ENCODE assay signal across 13 mouse cellular contexts in the genomic region with DNA sequence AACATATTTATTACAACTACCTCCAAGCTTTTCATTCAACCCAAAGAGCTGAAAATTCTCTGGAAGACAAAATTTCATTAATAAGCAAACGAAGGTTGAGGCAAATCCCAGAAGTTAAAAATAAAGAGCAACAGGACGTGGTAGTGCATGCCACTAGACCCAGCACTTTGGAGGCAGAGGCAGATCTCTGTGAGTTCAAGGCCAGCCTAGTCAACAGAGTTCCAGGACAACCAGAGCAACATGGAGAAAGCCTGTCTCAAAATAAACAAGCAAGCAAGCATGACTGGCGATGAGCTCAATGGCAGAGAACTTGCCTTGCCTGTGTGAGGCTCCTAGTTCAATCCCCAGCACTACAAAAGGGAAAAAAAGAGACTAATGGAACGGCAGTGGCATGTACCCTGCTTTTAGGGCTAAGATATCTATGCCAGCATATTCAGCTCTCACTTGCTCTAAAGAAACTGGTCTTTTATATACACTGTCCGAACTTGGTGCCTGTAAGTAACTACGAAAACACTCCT. TPM values are rescaled to one million over a fixed set of nuclear protein-coding genes. Genes with fewer than 3 reads are reported as not detected.
DNase-seq lines count a peak whose midpoint lies in the region; ATAC-seq lines count a peak whose summit lies in the region.
"Had no signal": no experiment of that assay in that cellular context is flagged by ENCODE, and none has a peak within 500 bp of the region (broad histone marks: within the 10 kb centered on the region; RNA-seq: fewer than 3 reads in every experiment).

No protein-coding gene starts in this region.

- WGBS in limb, embryonic 13.5 days = 94% methylated on average over 6 of the region's 6 CpGs
- WGBS in limb, embryonic 10.5 days = 95% methylated on average over 6 of the region's 6 CpGs
- 91% methylated on average over 6 of the region's 6 CpGs for WGBS in forebrain, embryonic 16.5 days
- 95% methylated on average over 6 of the region's 6 CpGs for WGBS in hindbrain, embryonic 12.5 days
- WGBS in neural tube, embryonic 12.5 days = 91% methylated on average over 6 of the region's 6 CpGs
- 95% methylated on average over 6 of the region's 6 CpGs for WGBS in kidney, embryonic 14.5 days

- H3K9me3 ChIP-seq in limb, embryonic 13.5 days = no peaks in the 10 kb centered on the region
- H3K9me3 ChIP-seq in limb, embryonic 10.5 days (replicated peaks) = no peaks in the 10 kb centered on the region
- no peaks in the 10 kb centered on the region for H3K9me3 ChIP-seq in forebrain, embryonic 16.5 days (ENCODE audit: control insufficient read depth, low read length)
- H3K9me3 ChIP-seq in hindbrain, embryonic 12.5 days (replicated peaks) = no peaks in the 10 kb centered on the region
- no peaks in the 10 kb centered on the region for H3K9me3 ChIP-seq in neural tube, embryonic 12.5 days
- no peaks in the 10 kb centered on the region for H3K9me3 ChIP-seq in kidney, embryonic 14.5 days (ENCODE audit: control insufficient read depth, low read length)
- H3K9me3 ChIP-seq: G1E had no signal

- no peak overlapping the region for H3K9ac ChIP-seq in limb, embryonic 13.5 days
- H3K9ac ChIP-seq in forebrain, embryonic 16.5 days (replicated peaks; ENCODE audit: low read depth, low read length) = no peak overlapping the region
- no peak overlapping the region for H3K9ac ChIP-seq in hindbrain, embryonic 12.5 days
- 0 out of 2 replicates have a peak overlapping the region, but pooled peaks have one; percentile 3 for H3K9ac ChIP-seq in neural tube, embryonic 12.5 days
- no peak overlapping the region for H3K9ac ChIP-seq in kidney, embryonic 14.5 days (ENCODE audit: low read depth, low read length)

- peak overlapping the region; percentile 16 for H3K4me2 ChIP-seq in limb, embryonic 13.5 days (replicated peaks)
- peak overlapping the region; percentile 52 for H3K4me2 ChIP-seq in forebrain, embryonic 16.5 days (ENCODE audit: low read length)
- H3K4me2 ChIP-seq in hindbrain, embryonic 12.5 days (replicated peaks) = peak overlapping the region; percentile 84
- peak overlapping the region; percentile 75 for H3K4me2 ChIP-seq in neural tube, embryonic 12.5 days (replicated peaks)
- H3K4me2 ChIP-seq in kidney, embryonic 14.5 days (replicated peaks; ENCODE audit: low read depth, low read length) = no peak overlapping the region

- H3K36me3 ChIP-seq in limb, embryonic 13.5 days = no peaks in the 10 kb centered on the region
- peaks cover 23% of the 10 kb centered on the region for H3K36me3 ChIP-seq in limb, embryonic 10.5 days
- H3K36me3 ChIP-seq in forebrain, embryonic 16.5 days (ENCODE audit: control insufficient read depth, insufficient read depth) = no peaks in the 10 kb centered on the region
- H3K36me3 ChIP-seq in hindbrain, embryonic 12.5 days = no peaks in the 10 kb centered on the region
- no peaks in the 10 kb centered on the region for H3K36me3 ChIP-seq in neural tube, embryonic 12.5 days
- H3K36me3 ChIP-seq in kidney, embryonic 14.5 days (ENCODE audit: control insufficient read depth, insufficient read depth, low read length) = no peaks in the 10 kb centered on the region; the same call in 1 of the 2 replicates

- H3K4me1 ChIP-seq in limb, embryonic 13.5 days = peaks cover 28% of the 10 kb centered on the region
- peaks cover 15% of the 10 kb centered on the region for H3K4me1 ChIP-seq in limb, embryonic 10.5 days
- peaks cover 11% of the 10 kb centered on the region for H3K4me1 ChIP-seq in forebrain, embryonic 16.5 days (replicated peaks; ENCODE audit: control insufficient read depth, insufficient read depth, low read length)
- H3K4me1 ChIP-seq in hindbrain, embryonic 12.5 days = peaks cover 19% of the 10 kb centered on the region
- H3K4me1 ChIP-seq in neural tube, embryonic 12.5 days = no peaks in the 10 kb centered on the region
- H3K4me1 ChIP-seq in kidney, embryonic 14.5 days (ENCODE audit: control insufficient read depth, insufficient read depth, low read length) = peaks cover 12% of the 10 kb centered on the region

- no peak overlapping the region for H3K4me3 ChIP-seq in limb, embryonic 13.5 days
- no peak overlapping the region for H3K4me3 ChIP-seq in limb, embryonic 10.5 days
- peak overlapping the region; percentile 50 for H3K4me3 ChIP-seq in forebrain, embryonic 16.5 days (replicated peaks; ENCODE audit: low read length)
- H3K4me3 ChIP-seq in hindbrain, embryonic 12.5 days = peak overlapping the region; percentile 39
- peak overlapping the region; percentile 23; the same call in 1 of the 2 replicates for H3K4me3 ChIP-seq in neural tube, embryonic 12.5 days
- no peak overlapping the region for H3K4me3 ChIP-seq in kidney, embryonic 14.5 days (ENCODE audit: low read length)

- H3K27ac ChIP-seq in limb, embryonic 13.5 days = no peak overlapping the region
- no peak overlapping the region for H3K27ac ChIP-seq in limb, embryonic 10.5 days
- no peak overlapping the region for H3K27ac ChIP-seq in forebrain, embryonic 16.5 days (ENCODE audit: low read length)
- H3K27ac ChIP-seq in hindbrain, embryonic 12.5 days = no peak overlapping the region
- no peak overlapping the region for H3K27ac ChIP-seq in neural tube, embryonic 12.5 days
- H3K27ac ChIP-seq in kidney, embryonic 14.5 days (ENCODE audit: low read depth, low read length) = no peak overlapping the region

- no peak for DNase-seq in limb, embryonic 10.5 days (ENCODE audit: low spot score)
- DNase-seq in urinary bladder, adult 2 months (ENCODE audit: low spot score) = no peak
- DNase-seq: adrenal gland, adult 2 months; cerebellum, postnatal 25 days; kidney, postnatal 36 days; left cerebral cortex, postnatal 4 days; spleen, adult 18-20 months had no signal

- ATAC-seq in limb, embryonic 13.5 days (ENCODE audit: low FRiP score, low read depth) = no peak
- no peak for ATAC-seq in forebrain, embryonic 16.5 days
- ATAC-seq in hindbrain, embryonic 12.5 days (ENCODE audit: low FRiP score) = no peak
- no peak for ATAC-seq in neural tube, embryonic 12.5 days (ENCODE audit: low FRiP score, low read depth)
- no peak for ATAC-seq in kidney, embryonic 14.5 days (ENCODE audit: low FRiP score, low TSS enrichment)

- H3K27me3 ChIP-seq in limb, embryonic 13.5 days = no peaks in the 10 kb centered on the region
- no peaks in the 10 kb centered on the region for H3K27me3 ChIP-seq in limb, embryonic 10.5 days (ENCODE audit: low read depth, poor library complexity, severe bottlenecking)
- H3K27me3 ChIP-seq in forebrain, embryonic 16.5 days (replicated peaks; ENCODE audit: control insufficient read depth, insufficient read depth, low read length) = no peaks in the 10 kb centered on the region
- H3K27me3 ChIP-seq in hindbrain, embryonic 12.5 days = no peaks in the 10 kb centered on the region
- H3K27me3 ChIP-seq in neural tube, embryonic 12.5 days (replicated peaks) = no peaks in the 10 kb centered on the region
- H3K27me3 ChIP-seq in kidney, embryonic 14.5 days (ENCODE audit: control insufficient read depth, insufficient read depth, low read length) = no peaks in the 10 kb centered on the region

RNA-seq across cellular contexts. Expression of a gene that starts 3.5 kb away (rescaled TPM):
- polyA plus RNA-seq in limb, embryonic 13.5 days (2015; fragmentation: Nextera tagmentation; extraction: Ambion mirVana) = 42.7 and 45.7 TPM in 2 replicates
- polyA plus RNA-seq in limb, embryonic 10.5 days (2016; fragmentation: Nextera tagmentation; extraction: Ambion mirVana) = 38.2 and 40.0 TPM in 2 replicates
- polyA plus RNA-seq in forebrain, embryonic 16.5 days (2015; fragmentation: Nextera tagmentation; extraction: Ambion mirVana) = 41.7 and 45.6 TPM in 2 replicates
- polyA plus RNA-seq in hindbrain, embryonic 12.5 days (2016; fragmentation: Nextera tagmentation; extraction: Ambion mirVana) = 52.8 and 62.7 TPM in 2 replicates
- 44.3 and 50.4 TPM in 2 replicates for polyA plus RNA-seq in neural tube, embryonic 12.5 days (2016; fragmentation: Nextera tagmentation; extraction: Ambion mirVana)
- 85.0 and 89.4 TPM in 2 replicates for polyA plus RNA-seq in urinary bladder, adult 2 months (2012; rRNA removed)
- 29.1 and 53.6 TPM in 2 replicates for polyA plus RNA-seq in kidney, embryonic 14.5 days (2014; fragmentation: Nextera tagmentation; extraction: Ambion mirVana)

RNA-seq across cellular contexts. Expression of a gene that starts 11.8 kb away (rescaled TPM):
- polyA plus RNA-seq in limb, embryonic 13.5 days (2015; fragmentation: Nextera tagmentation; extraction: Ambion mirVana) = 0.22 and 0.45 TPM in 2 replicates
- 0.20 and 0.58 TPM in 2 replicates for polyA plus RNA-seq in limb, embryonic 10.5 days (2016; fragmentation: Nextera tagmentation; extraction: Ambion mirVana)
- polyA plus RNA-seq in forebrain, embryonic 16.5 days (2015; fragmentation: Nextera tagmentation; extraction: Ambion mirVana) = 0.41 and 0.52 TPM in 2 replicates
- 0.32 and 0.48 TPM in 2 replicates for polyA plus RNA-seq in hindbrain, embryonic 12.5 days (2016; fragmentation: Nextera tagmentation; extraction: Ambion mirVana)
- polyA plus RNA-seq in neural tube, embryonic 12.5 days (2016; fragmentation: Nextera tagmentation; extraction: Ambion mirVana) = 0.27 and 0.43 TPM in 2 replicates
- polyA plus RNA-seq in urinary bladder, adult 2 months (2012; rRNA removed) = not detected in 2 replicates
- polyA plus RNA-seq in kidney, embryonic 14.5 days (2014; fragmentation: Nextera tagmentation; extraction: Ambion mirVana) = 0.24 and 0.31 TPM in 2 replicates
- polyA plus RNA-seq: G1E had no signal

RNA-seq across cellular contexts. Expression of a gene that starts 23.5 kb away (rescaled TPM):
- polyA plus RNA-seq in limb, embryonic 13.5 days (2015; fragmentation: Nextera tagmentation; extraction: Ambion mirVana) = 310 and 320 TPM in 2 replicates
- 507 and 566 TPM in 2 replicates for polyA plus RNA-seq in limb, embryonic 10.5 days (2016; fragmentation: Nextera tagmentation; extraction: Ambion mirVana)
- polyA plus RNA-seq in forebrain, embryonic 16.5 days (2015; fragmentation: Nextera tagmentation; extraction: Ambion mirVana) = 213 and 225 TPM in 2 replicates
- 281 and 304 TPM in 2 replicates for polyA plus RNA-seq in hindbrain, embryonic 12.5 days (2016; fragmentation: Nextera tagmentation; extraction: Ambion mirVana)
- polyA plus RNA-seq in neural tube, embryonic 12.5 days (2016; fragmentation: Nextera tagmentation; extraction: Ambion mirVana) = 306 and 312 TPM in 2 replicates
- 46.1 and 59.1 TPM in 2 replicates for polyA plus RNA-seq in urinary bladder, adult 2 months (2012; rRNA removed)
- polyA plus RNA-seq in kidney, embryonic 14.5 days (2014; fragmentation: Nextera tagmentation; extraction: Ambion mirVana) = 404 and 541 TPM in 2 replicates

RNA-seq across cellular contexts. Expression of a gene that starts 30.7 kb away (rescaled TPM):
- polyA plus RNA-seq in limb, embryonic 13.5 days (2015; fragmentation: Nextera tagmentation; extraction: Ambion mirVana) = not detected in 2 replicates
- polyA plus RNA-seq in limb, embryonic 10.5 days (2016; fragmentation: Nextera tagmentation; extraction: Ambion mirVana) = not detected in 2 replicates
- not detected in 2 replicates for polyA plus RNA-seq in forebrain, embryonic 16.5 days (2015; fragmentation: Nextera tagmentation; extraction: Ambion mirVana)
- polyA plus RNA-seq in hindbrain, embryonic 12.5 days (2016; fragmentation: Nextera tagmentation; extraction: Ambion mirVana) = not detected in 2 replicates
- polyA plus RNA-seq in neural tube, embryonic 12.5 days (2016; fragmentation: Nextera tagmentation; extraction: Ambion mirVana) = not detected in 2 replicates
- not detected in 2 replicates for polyA plus RNA-seq in urinary bladder, adult 2 months (2012; rRNA removed)
- polyA plus RNA-seq in kidney, embryonic 14.5 days (2014; fragmentation: Nextera tagmentation; extraction: Ambion mirVana) = not detected in 2 replicates
- polyA plus RNA-seq: adrenal gland, adult 2 months; G1E had no signal

RNA-seq across cellular contexts. Expression of a gene that starts 31.1 kb away (rescaled TPM):
- polyA plus RNA-seq in limb, embryonic 13.5 days (2015; fragmentation: Nextera tagmentation; extraction: Ambion mirVana) = 32.2 and 34.5 TPM in 2 replicates
- polyA plus RNA-seq in limb, embryonic 10.5 days (2016; fragmentation: Nextera tagmentation; extraction: Ambion mirVana) = 41.1 and 43.4 TPM in 2 replicates
- 53.8 and 54.3 TPM in 2 replicates for polyA plus RNA-seq in forebrain, embryonic 16.5 days (2015; fragmentation: Nextera tagmentation; extraction: Ambion mirVana)
- polyA plus RNA-seq in hindbrain, embryonic 12.5 days (2016; fragmentation: Nextera tagmentation; extraction: Ambion mirVana) = 49.3 and 50.0 TPM in 2 replicates
- polyA plus RNA-seq in neural tube, embryonic 12.5 days (2016; fragmentation: Nextera tagmentation; extraction: Ambion mirVana) = 50.4 and 50.5 TPM in 2 replicates
- 18.3 and 20.1 TPM in 2 replicates for polyA plus RNA-seq in urinary bladder, adult 2 months (2012; rRNA removed)
- 48.5 and 50.5 TPM in 2 replicates for polyA plus RNA-seq in kidney, embryonic 14.5 days (2014; fragmentation: Nextera tagmentation; extraction: Ambion mirVana)

Comparison
In these comparisons a context has a peak if more than half of its experiments do, and no peak if none do; other contexts are left out.
1. H3K4me3 ChIP-seq: peak in forebrain, embryonic 16.5 days (single experiment), hindbrain, embryonic 12.5 days (single experiment) and neural tube, embryonic 12.5 days (single experiment); none in limb, embryonic 13.5 days (single experiment), limb, embryonic 10.5 days (single experiment) and kidney, embryonic 14.5 days (single experiment).